Mouse (Mus musculus): ENCODE data around the gene Rbm14.
"Not testable (repeated sequence)": the region's sequence is repeated elsewhere in the genome, so short reads cannot be mapped to it uniquely, and the experiment has no call there.

Rbm14 gene

DNA sequence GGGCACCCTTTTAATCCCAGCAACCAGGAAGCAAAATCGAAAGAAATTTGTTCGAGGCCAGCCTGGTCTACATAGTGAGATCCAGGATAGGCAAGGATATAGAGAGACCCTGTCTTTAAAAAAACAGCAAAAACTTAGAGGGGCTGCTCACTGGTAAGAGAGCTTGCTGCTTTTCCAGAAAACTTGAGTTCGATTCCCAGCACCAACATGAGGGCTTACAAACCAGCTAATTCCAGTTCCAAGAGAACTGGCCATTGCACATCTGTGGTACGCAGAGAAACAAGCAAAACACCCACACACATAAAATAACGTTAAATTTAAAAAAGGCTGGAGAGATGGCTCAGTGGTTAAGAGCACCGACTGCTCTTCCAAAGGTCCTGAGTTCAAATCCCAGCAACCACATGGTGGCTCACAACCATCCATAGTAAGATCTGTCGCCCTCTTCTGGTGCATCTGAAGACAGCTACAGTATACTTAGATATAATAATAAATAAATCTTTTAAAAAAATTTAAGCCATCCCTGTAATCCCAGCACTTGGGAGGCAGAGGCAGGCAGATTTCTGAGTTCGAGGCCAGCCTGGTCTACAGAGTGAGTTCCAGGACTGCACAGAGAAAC, 1.0 kb upstream of the Rbm14 start:
- DNase-seq, result not testable (repeated sequence)

DNA sequence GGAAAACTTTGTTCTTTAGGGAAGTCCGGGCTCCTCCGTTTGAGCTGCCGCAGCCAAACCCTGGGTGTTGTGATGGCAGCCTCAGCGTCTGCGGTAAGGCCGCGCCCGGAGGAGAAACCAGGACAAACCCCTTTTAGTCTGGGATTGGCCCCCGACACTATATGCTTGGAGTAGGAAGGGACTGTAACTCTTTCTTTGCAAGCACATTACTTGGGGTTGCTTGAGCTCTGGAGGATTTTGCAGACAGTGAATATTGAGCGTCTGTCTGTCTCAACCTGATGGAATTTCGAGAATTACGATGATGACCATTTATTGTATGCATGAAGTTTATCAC, 442 bp upstream of the Rbm14 start:
- DNase-seq, result no peak

DNA sequence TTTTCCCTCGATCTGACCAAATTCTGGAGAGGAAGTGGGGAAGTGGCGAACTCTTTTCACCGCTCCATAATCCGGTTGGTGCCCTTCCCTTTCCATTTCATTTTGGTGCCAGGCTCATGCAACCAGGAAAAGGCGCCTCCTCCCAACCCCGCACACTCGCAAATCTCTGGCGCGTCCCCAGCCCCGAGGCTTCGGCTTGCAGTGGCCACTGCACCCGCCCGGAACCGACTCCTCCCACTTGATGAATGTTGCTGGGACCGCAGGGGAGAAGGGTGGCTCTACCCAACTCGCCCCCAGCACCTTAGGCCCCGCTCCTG, 730 bp downstream of the Rbm14 start:
- no peak for DNase-seq

DNA sequence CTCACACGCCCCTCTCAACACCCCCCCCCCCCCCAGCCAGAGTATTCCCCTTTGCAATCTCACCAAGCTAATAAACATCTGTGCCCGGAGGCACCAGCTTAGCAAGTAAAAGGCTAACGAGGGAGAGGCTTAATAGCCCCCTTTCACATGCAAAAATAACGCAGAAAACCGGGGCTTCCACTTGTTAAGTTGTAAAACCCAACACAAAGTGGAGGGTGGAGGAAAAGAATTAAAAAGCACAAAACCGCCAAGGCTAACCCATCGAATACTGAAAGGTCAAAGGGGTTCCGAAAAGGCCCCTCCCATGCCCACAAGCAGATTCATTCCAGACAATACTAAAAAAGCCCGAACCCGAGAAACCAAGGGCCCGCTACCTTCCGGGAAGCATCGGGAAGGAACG, 1.1 kb downstream of the Rbm14 start:
- no peak for DNase-seq

DNA sequence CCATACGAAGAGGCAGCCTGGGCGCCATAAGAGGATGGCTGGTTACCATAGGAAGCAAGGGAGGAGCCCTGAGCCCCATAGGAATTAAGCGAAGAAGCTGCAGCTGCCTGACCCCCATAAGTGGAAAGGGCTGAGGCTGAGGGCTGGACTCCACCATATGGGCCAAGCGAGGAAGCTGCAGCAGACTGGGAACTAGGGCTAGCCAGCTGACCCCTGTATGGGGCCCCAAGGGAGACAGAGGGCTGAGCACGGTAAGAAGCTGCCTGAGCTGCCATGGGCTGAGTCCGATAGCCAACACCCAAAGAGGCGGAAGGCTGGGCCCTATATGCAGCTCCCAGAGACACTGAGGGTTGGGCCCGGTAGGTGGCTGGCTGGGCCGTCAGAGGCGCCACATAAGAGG, 8.2 kb downstream of the Rbm14 start:
- DNase-seq, result no peak

DNA sequence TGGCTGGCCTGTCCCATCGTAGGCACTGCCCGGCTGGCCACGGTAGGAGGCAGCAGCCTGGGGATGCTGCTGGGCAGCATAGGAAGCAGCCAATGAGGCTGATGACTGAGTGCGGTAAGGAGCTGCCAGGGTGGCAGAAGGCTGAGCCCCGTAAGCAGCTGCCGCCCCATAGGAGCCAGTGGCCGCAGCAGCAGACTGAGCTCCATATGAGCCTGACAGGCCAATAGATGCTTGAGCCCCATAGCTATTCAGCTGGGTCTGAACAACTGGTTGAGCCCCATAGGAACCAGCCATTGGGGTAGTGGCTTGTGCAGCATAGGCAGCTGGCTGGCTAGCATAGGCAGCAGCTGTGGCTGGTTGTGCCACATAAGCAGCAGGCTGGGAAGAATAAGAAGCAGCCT, 8.7 kb downstream of the Rbm14 start:
- no peak for DNase-seq

DNA sequence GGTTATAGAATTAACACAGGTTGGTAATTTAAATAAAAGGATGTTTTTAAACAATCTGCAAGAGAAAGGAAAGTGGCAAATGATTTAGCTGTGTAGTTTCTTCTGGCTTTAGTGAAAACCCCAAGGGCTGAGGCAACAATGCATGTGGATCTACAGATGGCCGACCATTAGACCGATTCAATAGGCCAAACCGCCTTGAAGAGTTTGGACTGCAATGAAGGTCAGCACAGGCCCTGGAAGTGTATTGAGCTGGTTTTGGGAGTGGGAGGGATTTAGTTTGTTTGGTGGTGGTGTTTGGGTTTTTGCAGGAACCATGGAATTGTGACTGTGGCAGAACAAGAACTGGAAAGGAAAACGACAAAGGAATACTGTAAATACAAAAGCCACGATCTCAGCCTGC, 12.4 kb downstream of the Rbm14 start:
- DNase-seq, result no peak

DNA sequence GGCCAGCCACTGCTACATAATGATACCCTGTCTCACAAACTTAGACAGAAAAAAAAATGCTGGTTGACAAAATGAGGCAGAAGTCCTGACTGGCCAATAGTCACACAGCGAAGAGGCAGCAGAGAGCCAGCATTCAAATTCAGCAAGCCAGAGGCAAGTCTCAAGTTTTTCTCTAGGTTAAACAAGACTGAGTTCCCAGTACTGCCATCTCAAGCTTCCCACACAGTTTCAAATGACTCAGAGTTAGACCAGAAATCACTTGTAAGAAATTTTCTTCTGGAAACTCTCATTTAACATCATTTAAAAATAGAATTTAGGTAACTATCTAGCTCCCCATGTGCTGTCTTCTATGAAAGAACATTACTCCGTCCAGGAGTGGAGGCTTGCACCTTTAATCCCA, 13.6 kb downstream of the Rbm14 start:
- no peak for DNase-seq

DNA sequence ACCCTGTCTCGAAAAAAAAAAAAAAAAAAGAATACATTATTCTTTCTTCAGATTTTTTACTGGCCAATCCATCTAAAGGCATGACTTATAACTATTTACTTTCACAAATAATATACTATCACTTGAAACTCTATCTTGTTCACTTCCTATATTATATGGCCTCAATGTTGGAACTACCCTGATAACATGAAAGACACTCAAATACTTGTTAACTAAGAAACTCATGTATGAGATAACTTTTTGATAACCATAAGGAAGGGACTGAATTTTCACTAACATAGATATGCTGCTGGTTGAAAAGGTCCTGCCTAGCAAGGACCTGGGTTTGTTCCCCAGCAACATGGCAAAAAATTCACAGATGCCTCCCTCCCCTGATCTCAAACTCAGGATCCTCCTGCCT, 15.5 kb downstream of the Rbm14 start:
- no peak for DNase-seq

DNA sequence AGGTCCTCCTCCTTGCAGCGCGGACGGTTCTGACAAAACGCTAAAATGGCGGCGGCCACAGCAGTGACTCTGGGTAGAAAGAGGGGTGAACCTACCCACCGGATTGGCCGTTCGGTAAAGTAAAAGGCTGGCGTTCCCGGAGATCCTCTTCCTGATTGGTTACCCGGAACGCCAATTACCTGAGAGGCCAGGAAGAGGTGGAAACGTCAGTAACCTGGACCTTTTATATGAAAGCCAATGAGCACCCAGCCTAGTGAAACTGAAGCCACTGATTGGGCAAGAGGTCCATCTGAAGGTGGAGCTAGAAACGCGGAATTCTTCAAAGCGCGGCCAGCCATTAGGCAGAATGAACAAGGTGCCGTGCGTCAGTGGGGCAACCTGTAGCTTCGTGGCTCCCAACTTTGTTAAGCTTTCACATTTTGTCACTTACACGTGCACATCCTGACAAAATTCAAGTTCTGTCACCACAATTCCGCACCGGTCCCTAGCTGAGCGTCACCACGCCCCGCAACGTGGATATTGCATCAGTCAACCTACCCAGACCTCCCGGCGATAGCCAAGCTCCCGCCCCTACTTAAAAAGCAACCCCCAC, 17.5 kb downstream of the Rbm14 start, which contains the start of gene Rbm4:
Rbm4 (minus strand) TSS at position 71 of the 592 bp plus-strand sequence.
- DNase-seq, result peak; percentile 93 to 99

DNA sequence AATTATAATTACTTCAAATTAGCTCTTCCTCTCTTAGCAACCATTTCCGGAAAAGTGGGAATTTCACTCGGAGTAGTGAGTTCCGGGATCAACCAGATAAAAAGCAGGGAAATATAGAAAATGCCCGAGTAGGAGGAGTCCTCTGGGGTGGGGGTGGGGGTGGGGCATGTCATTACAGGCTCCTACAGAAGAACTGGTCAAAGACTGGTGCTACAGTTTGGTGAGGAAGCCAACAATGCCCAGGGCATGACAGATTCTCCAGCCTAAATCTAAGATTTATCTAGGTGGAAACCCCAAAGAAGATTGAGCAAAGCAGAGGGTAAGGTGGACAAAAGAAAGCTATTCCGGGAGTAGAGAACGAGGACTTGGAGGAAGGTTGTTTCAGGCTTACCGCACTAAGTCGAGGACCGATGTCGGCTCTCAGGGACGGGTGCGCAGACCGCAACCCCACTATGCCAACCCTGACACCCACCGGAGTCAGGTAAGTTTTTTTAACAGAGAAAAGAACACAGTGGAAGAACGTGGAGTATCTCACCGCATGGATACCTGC, 18.1 kb downstream of the Rbm14 start:
- DNase-seq, result no peak

DNA sequence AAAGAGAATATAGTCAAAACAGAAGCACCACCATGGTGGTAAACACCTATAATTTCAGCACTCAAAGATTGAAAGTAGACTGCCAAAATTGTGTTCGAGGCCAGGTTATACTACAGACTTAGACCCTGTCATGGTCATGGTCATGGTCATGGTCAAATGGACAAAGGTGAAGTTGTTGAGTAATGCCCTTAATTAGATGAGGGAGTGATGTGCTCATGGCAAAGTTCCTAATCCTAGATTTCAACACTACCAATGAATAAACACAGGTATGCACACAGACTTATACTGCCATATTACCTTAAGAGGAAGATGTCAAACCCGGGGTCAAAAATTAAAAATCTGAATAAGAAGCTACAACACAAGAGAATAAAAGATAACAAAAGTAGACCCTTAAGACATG, 25.1 kb downstream of the Rbm14 start:
- no peak for DNase-seq

DNA sequence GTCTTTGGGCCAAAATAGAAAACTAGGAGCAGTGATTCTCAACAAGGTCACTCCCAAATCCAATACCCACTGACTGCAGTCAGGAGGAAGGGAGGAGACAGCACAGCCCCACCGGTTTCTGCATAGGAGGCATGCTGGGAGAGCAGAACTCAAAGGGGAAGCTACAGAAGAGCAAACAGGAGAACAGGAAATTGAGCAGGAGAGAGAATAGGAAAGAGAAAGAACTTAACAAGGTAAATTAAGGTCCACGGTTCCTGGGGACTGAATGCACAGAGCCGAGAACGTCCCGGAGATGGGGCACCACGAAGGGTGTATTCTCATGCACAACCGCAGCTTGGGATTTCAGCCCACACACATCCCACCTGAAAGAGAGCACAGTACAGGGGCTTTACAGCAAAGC, 26.2 kb downstream of the Rbm14 start:
- no peak for DNase-seq

DNA sequence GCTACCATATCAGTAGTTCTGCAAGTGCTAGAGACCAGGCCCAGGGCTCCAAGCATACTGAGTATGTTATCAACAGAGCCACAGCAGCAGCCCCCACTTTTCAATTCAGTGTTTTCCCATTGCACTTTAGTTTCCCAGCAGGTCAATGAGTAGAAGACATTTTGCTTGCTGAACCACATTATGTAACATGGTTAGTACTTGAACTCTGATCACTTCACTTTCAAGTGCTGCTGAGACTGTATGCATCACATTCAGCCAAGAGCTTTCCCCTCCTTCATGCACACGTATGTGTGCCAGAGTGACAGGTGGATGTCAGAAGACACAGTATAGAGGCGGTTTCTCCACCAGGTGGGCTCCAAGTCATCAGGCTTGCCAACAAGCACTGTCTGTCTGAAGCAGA, 28.5 kb downstream of the Rbm14 start:
- no peak for DNase-seq

DNA sequence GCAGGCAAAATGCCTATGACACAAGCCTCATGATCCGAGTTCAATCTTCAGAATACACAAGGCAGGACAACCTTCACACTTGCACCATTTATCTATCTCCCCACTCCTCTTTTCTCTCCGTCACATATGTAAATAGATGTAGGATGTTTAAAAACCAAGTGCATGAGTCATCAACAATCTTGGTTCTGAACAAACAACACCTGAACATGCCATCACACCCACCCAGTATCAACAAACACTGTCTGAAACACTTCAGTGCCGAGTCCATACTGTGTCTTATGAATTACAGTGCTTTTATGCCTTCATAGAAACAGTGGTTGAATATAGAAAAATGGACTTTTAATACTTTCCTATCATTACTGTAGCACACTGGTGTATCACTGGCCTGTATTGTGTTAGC, 38.6 kb downstream of the Rbm14 start:
- no peak for DNase-seq

DNA sequence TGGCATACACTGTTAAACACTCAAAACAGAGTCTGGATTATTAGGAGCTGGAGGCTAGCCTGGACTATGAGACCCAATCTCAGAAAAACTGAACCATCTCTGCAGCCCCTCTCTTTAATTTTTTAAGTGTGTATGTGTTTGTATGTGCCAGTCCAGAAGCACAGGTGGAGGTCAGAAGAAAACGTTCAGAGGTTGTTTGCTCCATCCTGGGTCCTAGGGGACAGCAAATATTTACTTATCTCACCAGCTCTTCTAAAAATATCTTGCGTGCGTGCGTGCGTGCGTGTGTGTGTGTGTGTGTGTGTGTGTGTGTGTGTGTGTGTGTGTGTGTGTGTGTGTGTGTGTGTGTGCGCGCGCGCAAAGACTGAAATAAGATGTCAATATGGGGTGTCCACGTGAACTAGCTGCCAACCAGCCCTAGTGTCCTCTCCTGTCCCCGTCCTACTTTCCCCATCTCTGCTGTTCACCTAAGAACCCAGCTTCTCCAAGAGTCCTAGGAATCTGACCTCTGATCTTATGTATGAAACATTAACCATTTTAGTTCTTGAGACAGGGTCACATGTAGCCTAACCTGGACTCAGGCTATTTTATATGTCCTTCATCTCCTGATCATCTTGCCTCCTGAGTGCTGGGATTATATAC, 43.8 kb downstream of the Rbm14 start:
- DNase-seq, result no peak

DNA sequence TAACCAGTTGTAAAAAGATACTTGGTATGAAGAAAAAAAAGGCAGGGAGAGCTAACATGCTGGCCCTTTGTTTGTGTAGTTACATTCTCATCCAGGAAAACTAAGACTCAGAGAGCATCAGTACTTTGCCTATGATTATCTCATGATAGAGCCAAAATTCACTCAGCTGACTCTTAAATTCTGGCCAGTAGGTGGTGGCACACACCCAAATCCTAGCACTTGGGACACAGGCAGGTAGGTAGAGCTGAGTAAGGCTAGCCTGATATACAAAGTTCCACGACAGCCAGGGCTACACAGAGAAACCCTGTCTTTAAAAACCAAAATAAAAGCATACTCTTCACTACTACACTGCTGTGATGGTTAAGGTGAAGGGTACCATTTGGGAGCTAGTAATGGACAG, 48.6 kb downstream of the Rbm14 start:
- no peak for DNase-seq

DNA sequence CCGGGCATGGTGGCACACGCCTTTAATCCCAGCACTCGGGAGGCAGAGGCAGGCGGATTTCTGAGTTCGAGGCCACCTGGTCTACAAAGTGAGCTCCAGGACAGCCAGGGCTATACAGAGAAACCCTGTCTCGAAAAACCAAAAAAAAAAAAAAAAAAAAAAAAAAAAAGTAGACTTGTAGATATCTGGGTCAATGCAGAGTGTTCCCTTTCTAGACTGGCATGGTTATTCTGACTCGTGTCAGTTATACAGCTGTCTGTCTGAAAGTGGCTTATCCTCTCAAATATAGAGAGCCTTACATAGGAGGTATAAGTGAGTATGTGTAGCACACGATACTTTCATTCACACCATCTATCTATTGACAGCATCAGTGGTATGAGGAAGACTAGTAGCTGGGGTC, 50.9 kb downstream of the Rbm14 start:
- not testable (repeated sequence) for DNase-seq

DNA sequence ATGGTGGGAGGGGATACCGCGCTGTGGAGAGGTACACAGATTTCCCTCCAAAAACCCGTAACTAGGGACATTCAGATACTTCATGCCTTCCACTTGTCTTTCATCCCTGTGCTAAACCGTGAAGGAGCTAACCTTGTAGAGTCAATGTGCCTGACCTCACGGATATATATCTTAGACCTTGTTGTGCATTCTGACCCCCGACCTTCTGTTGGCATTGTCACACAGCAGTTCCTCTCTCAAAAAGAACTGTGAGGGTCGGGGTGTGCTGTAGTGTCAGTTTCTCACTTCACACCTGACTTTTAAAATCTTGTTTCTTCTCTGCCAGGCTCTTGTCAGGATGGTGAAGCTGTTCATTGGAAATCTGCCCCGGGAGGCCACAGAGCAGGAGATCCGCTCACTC, 54.5 kb downstream of the Rbm14 start:
- DNase-seq, result no peak

DNA sequence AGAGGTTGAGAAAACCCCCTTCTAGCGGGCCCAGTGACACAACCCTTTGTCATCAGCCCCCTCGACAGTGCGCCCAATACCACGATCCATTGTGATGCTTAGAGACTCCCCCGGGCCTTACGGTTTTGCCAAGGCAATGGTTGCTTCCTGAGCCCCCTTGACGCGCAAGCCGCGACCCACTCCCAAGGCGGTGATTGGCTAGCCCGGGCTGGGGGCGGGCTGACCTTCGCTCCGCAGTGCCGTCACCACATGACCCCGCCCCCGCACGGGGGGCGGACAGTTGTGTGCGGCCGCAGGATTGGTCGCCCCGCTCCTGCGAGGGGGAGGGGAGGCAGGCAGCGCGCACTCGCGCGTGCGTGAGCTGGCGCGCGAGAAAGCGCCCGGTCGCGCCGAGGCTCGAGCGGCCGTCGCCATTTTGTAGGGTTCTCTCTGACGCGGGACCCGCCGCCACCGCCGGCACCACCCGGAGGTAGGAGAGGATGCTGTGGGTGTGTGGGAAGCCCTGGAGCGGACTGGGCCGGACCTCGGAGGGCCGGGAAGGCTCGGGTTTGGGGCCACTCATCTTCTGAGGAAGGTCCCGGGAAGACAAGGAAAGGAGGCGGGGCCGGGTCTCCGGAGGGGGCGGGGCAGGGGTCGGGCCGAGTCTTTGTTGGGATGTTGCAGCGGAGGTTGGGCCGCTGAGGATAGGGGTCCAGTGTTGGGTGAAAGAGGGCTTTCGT, 55.1 kb downstream of the Rbm14 start, which contains the start of gene Rbm4b:
Rbm4b (plus strand) TSS at position 305 of the 719 bp plus-strand sequence.
- DNase-seq, result peak; percentile 96

DNA sequence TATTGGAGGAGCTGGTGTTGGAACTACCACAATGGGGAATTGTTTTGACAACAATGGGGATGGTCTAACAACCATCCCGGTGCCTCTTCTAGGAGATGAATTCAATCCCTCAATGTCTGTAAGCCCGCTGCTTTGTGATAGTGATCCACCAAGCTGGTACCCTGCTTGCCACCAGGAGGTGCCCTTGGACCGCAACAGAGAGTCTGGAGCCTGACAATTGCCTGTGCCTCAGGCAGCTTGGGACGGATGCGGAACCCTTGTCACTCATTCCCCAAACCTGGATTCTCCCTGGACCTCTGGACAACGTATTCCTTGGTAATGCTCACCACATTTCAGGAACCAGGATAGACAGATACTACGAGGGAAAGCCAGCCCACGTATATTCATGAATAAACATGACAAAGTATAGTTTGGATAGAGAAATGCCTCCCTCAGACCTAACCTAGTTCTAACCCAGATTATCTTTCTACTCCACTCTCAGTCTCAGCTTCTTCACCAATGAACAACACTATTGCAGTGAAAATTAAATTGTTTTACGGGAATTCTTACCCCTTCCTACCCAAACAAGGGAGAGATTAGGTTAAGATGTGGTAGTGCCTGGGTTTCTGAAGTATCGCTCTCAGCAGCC, 55.8 kb downstream of the Rbm14 start:
- DNase-seq, result peak; percentile 80 to 85

All from thymus, adult 18-20 months (tissue).